Mouse (Mus musculus) kidney, embryonic 16.5 days (tissue): ENCODE results near the gene Chst15. TPM values are rescaled to one million over a fixed set of nuclear protein-coding genes. Genes with fewer than 3 reads are reported as not detected.

Source experiments
- ATAC-seq: fragments of 200-750 bp; cut with Nextera tagmentation; 2 replicates; pipeline ENCODE4 v1.8.0; 2017; ENCODE audit warnings: moderate TSS enrichment; ENCODE audit not compliant: low FRiP score, low TSS enrichment
- H3K27ac ChIP-seq: fragments of 300-500 bp; sonication (generic); 2 replicates; pipeline ENCODE4 v1.5.1; 2014; ENCODE audit warnings: low read length
- H3K27me3 ChIP-seq: fragments of 300-500 bp; sonication (generic); 2 replicates; pipeline ENCODE4 v1.6.1; 2014; ENCODE audit warnings: low read length, control low read depth, mixed read lengths; ENCODE audit not compliant: insufficient read depth
- H3K36me3 ChIP-seq: fragments of 300-500 bp; sonication (generic); 2 replicates; pipeline ENCODE4 v1.6.1; 2014; ENCODE audit warnings: low read length, control low read depth, mixed read lengths; ENCODE audit not compliant: insufficient read depth
- H3K4me1 ChIP-seq: fragments of 300-500 bp; sonication (generic); 2 replicates; pipeline ENCODE4 v1.6.1; 2014; ENCODE audit warnings: low read length, control low read depth, mixed read lengths; ENCODE audit not compliant: insufficient read depth
- H3K4me2 ChIP-seq: fragments of 300-500 bp; sonication (generic); replicated peaks from 2 replicates; pipeline ENCODE4 v1.6.1; 2014; ENCODE audit warnings: low read depth, low read length
- H3K4me3 ChIP-seq: fragments of 300-500 bp; sonication (generic); 2 replicates; pipeline ENCODE4 v1.5.1; 2014; ENCODE audit warnings: mild to moderate bottlenecking, low read length
- H3K9ac ChIP-seq: fragments of 300-500 bp; sonication (generic); replicated peaks from 2 replicates; pipeline ENCODE4 v1.6.1; 2014; ENCODE audit warnings: low read length
- H3K9me3 ChIP-seq: fragments of 300-500 bp; sonication (generic); 2 replicates; pipeline ENCODE4 v1.6.1; 2016; ENCODE audit warnings: low read length, control low read depth
- WGBS: fragments of 180-500 bp; shearing (Covaris S2); extraction: QIAGEN DNeasy Blood & Tissue Kit; methylation state at CpG from one replicate; pipeline ENCODE4 v1.1.7; 2014; 5-methylcytosine and 5-hydroxymethylcytosine counted together
- polyA plus RNA-seq: library from polyadenylated mRNA; unstranded; fragments of >200 nt; fragmentation: Nextera tagmentation; extraction: Ambion mirVana; gene quantifications from 2 replicates; pipeline ENCODE4 v1.2.1, GENCODE M21; 2015

The Chst15 gene
- 19.7 and 21.0 TPM in 2 replicates for polyA plus RNA-seq

GRCm38 (mm10) chr7:132317036-132317541 is at the start of gene Chst15:
Gene Chst15 (minus strand): TSS chr7:132317228.
- Histone ChIP-seq H3K4me2 (peak within 1 kb of the TSS; percentile 98), H3K9me3 (no peaks in the 10 kb centered on the region), H3K4me1 (peaks cover 16% of the 10 kb centered on the region), H3K27me3 (no peaks in the 10 kb centered on the region), H3K27ac (peak within 1 kb of the TSS; percentile 81), H3K4me3 (peak within 1 kb of the TSS; percentile 78), H3K9ac (peak within 1 kb of the TSS; percentile 86), H3K36me3 (no peaks in the 10 kb centered on the region)
- peak; percentile 64 for ATAC-seq
- WGBS, result under 1% methylated on average over 34 of the region's 34 CpGs

GRCm38 (mm10) chr7:132365703-132366384 is 48.8 kb upstream of the Chst15 start:
- no peak overlapping the region for H3K4me2 ChIP-seq
- H3K4me3 ChIP-seq, result no peak overlapping the region
- H3K4me1 ChIP-seq, result peaks cover 3% of the 10 kb centered on the region; the same call in 1 of the 2 replicates
- no peaks in the 10 kb centered on the region for H3K9me3 ChIP-seq
- no peak for ATAC-seq
- no peak overlapping the region for H3K9ac ChIP-seq
- 84% methylated on average over 5 of the region's 5 CpGs for WGBS
- H3K36me3 ChIP-seq, result no peaks in the 10 kb centered on the region
- H3K27ac ChIP-seq, result no peak overlapping the region
- no peaks in the 10 kb centered on the region for H3K27me3 ChIP-seq

GRCm38 (mm10) chr7:132365111-132365510 is 48.1 kb upstream of the Chst15 start:
- ATAC-seq, result no peak
- Histone ChIP-seq H3K4me3 (no peak overlapping the region), H3K36me3 (no peaks in the 10 kb centered on the region), H3K27me3 (no peaks in the 10 kb centered on the region), H3K27ac (no peak overlapping the region), H3K9ac (no peak overlapping the region), H3K4me2 (no peak overlapping the region), H3K9me3 (no peaks in the 10 kb centered on the region), H3K4me1 (peaks cover 3% of the 10 kb centered on the region; the same call in 1 of the 2 replicates)
- 84% methylated on average over 5 of the region's 5 CpGs for WGBS

GRCm38 (mm10) chr7:132364506-132364905 is 47.5 kb upstream of the Chst15 start:
- no peak for ATAC-seq
- H3K4me3 ChIP-seq, result no peak overlapping the region
- no peak overlapping the region for H3K9ac ChIP-seq
- no peak overlapping the region for H3K27ac ChIP-seq
- 16% methylated on average over 5 of the region's 5 CpGs for WGBS
- H3K36me3 ChIP-seq, result no peaks in the 10 kb centered on the region
- H3K4me2 ChIP-seq, result no peak overlapping the region
- H3K4me1 ChIP-seq, result peaks cover 3% of the 10 kb centered on the region; the same call in 1 of the 2 replicates
- H3K9me3 ChIP-seq, result no peaks in the 10 kb centered on the region
- no peaks in the 10 kb centered on the region for H3K27me3 ChIP-seq

- ATAC-seq, result no peak
- 65% methylated on average over 4 of the region's 4 CpGs for WGBS
- H3K9me3 ChIP-seq, result no peaks in the 10 kb centered on the region
- no peak overlapping the region for H3K4me3 ChIP-seq
- no peak overlapping the region for H3K9ac ChIP-seq
- no peaks in the 10 kb centered on the region for H3K36me3 ChIP-seq
- 0 out of 2 replicates have a peak, but pooled peaks cover 7% of the 10 kb centered on the region for H3K4me1 ChIP-seq
- H3K27me3 ChIP-seq, result no peaks in the 10 kb centered on the region
- no peak overlapping the region for H3K27ac ChIP-seq
- H3K4me2 ChIP-seq, result no peak overlapping the region
Measured at GRCm38 (mm10) chr7:132360336-132360735, 43.3 kb upstream of the Chst15 start.

GRCm38 (mm10) chr7:132358709-132359108 is 41.7 kb upstream of the Chst15 start:
- ATAC-seq, result no peak
- H3K4me3 ChIP-seq, result no peak overlapping the region
- no peaks in the 10 kb centered on the region for H3K9me3 ChIP-seq
- WGBS, result 30% methylated on average over 4 of the region's 4 CpGs
- no peak overlapping the region for H3K27ac ChIP-seq
- no peaks in the 10 kb centered on the region for H3K36me3 ChIP-seq
- H3K9ac ChIP-seq, result no peak overlapping the region
- H3K4me1 ChIP-seq, result 0 out of 2 replicates have a peak, but pooled peaks cover 7% of the 10 kb centered on the region
- H3K27me3 ChIP-seq, result no peaks in the 10 kb centered on the region
- H3K4me2 ChIP-seq, result no peak overlapping the region

- no peak for ATAC-seq
Measured at GRCm38 (mm10) chr7:132358250-132358649, 41.2 kb upstream of the Chst15 start.

GRCm38 (mm10) chr7:132357841-132358237 is 40.8 kb upstream of the Chst15 start:
- 88% methylated on average over 3 of the region's 3 CpGs for WGBS
- 0 out of 2 replicates have a peak, but pooled peaks cover 7% of the 10 kb centered on the region for H3K4me1 ChIP-seq

More at GRCm38 (mm10) chr7:132358250-132358649, 41.2 kb upstream of the Chst15 start:
- 38% methylated on average over 3 of the region's 3 CpGs for WGBS
- no peaks in the 10 kb centered on the region for H3K9me3 ChIP-seq
- no peak overlapping the region for H3K9ac ChIP-seq
- H3K27ac ChIP-seq, result no peak overlapping the region
- no peaks in the 10 kb centered on the region for H3K36me3 ChIP-seq
- no peak overlapping the region for H3K4me2 ChIP-seq
- 0 out of 2 replicates have a peak, but pooled peaks cover 7% of the 10 kb centered on the region for H3K4me1 ChIP-seq
- H3K4me3 ChIP-seq, result no peak overlapping the region
- H3K27me3 ChIP-seq, result no peaks in the 10 kb centered on the region

GRCm38 (mm10) chr7:132356881-132357840 is 40.1 kb upstream of the Chst15 start:
- Histone ChIP-seq H3K4me1 (0 out of 2 replicates have a peak, but pooled peaks cover 7% of the 10 kb centered on the region), H3K4me2 (no peak overlapping the region), H3K27me3 (no peaks in the 10 kb centered on the region), H3K36me3 (no peaks in the 10 kb centered on the region), H3K27ac (no peak overlapping the region), H3K9ac (no peak overlapping the region), H3K4me3 (no peak overlapping the region), H3K9me3 (no peaks in the 10 kb centered on the region)
- ATAC-seq, result no peak
- 67% methylated on average over 10 of the region's 10 CpGs for WGBS

More at GRCm38 (mm10) chr7:132357841-132358237, 40.8 kb upstream of the Chst15 start:
- Histone ChIP-seq H3K9me3 (no peaks in the 10 kb centered on the region), H3K27me3 (no peaks in the 10 kb centered on the region), H3K27ac (no peak overlapping the region), H3K4me3 (no peak overlapping the region), H3K9ac (no peak overlapping the region), H3K4me2 (no peak overlapping the region), H3K36me3 (no peaks in the 10 kb centered on the region)
- ATAC-seq, result no peak
